Mouse (Mus musculus): Measurements from ENCODE around the gene Nup62. TPM values are rescaled to one million over a fixed set of nuclear protein-coding genes. Genes with fewer than 3 reads are reported as not detected.

Nup62 gene
- polyA plus RNA-seq (2015; fragmentation: Nextera tagmentation; extraction: Ambion mirVana): 52.3 and 56.0 TPM in 2 replicates

DNA sequence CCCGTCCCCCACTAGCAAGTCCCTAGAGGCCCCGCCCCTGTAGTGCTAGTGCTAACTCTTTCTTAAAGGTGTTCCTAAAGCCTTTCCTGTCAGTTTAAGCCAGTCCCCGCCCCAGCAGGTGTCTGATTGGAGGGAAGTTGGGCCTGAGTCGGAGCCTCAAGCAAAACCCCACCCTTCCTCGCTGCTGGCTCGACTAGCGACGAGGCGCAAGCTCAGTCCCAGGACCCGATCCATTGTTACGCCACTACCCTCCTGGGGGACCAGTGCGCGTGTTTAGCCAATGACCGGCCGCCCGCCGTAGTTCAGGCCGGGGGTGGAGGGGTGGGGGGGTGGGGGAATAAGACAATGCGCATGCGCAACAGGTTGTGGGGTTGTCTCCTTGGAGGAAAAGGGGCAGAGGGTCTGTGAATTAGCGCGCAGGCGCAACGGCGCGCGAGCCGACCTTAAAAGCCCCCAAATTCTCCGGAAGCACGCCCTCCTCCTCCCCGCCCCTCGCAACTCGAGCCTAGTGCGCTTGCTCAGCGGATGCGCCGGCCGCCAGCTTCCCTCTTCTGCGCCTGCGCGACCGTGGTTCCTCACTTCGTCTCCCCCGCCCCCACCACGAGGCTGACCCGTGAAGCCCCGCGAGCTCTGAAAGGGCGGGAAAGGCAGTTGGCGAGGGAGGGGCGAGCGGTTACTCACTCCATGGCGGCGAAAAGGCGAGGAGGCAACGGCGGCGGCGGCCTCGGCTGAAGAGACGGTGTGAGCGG lies at the start of gene Nup62, which contains the start of gene Il4i1:
Nup62 (plus strand) TSS at position 368 of the 749 bp plus-strand sequence.
Il4i1 (plus strand) TSS at position 667 of the 749 bp plus-strand sequence.
- peak within 1 kb of the TSS; percentile 58 for H3K4me2 ChIP-seq (replicated peaks)
- under 1% methylated on average over 62 of the region's 62 CpGs for WGBS
- H3K27ac ChIP-seq (replicated peaks): peak within 1 kb of the TSS; percentile 95
- peaks cover 50% of the 10 kb centered on the region for H3K4me1 ChIP-seq
- peak; percentile 94 for ATAC-seq (replicated peaks)
- no peaks in the 10 kb centered on the region for H3K9me3 ChIP-seq
- no peaks in the 10 kb centered on the region for H3K36me3 ChIP-seq
- H3K27me3 ChIP-seq: no peaks in the 10 kb centered on the region
- peak within 1 kb of the TSS; percentile 99 for H3K4me3 ChIP-seq
- H3K9ac ChIP-seq (replicated peaks): peak within 1 kb of the TSS; percentile 95

- no peak overlapping the region for H3K4me3 ChIP-seq
- H3K9ac ChIP-seq (replicated peaks): no peak overlapping the region
- H3K36me3 ChIP-seq: peaks cover 33% of the 10 kb centered on the region
- ATAC-seq (replicated peaks): no peak
- H3K4me2 ChIP-seq (replicated peaks): no peak overlapping the region
- no peak overlapping the region for H3K27ac ChIP-seq (replicated peaks)
- 88% methylated on average over 5 of the region's 5 CpGs for WGBS
- no peaks in the 10 kb centered on the region for H3K9me3 ChIP-seq
- H3K27me3 ChIP-seq: no peaks in the 10 kb centered on the region
- no peaks in the 10 kb centered on the region for H3K4me1 ChIP-seq
Observed at GRCm38 (mm10) chr7:44768129-44768528, 47.8 kb upstream of the Nup62 start.

DNA sequence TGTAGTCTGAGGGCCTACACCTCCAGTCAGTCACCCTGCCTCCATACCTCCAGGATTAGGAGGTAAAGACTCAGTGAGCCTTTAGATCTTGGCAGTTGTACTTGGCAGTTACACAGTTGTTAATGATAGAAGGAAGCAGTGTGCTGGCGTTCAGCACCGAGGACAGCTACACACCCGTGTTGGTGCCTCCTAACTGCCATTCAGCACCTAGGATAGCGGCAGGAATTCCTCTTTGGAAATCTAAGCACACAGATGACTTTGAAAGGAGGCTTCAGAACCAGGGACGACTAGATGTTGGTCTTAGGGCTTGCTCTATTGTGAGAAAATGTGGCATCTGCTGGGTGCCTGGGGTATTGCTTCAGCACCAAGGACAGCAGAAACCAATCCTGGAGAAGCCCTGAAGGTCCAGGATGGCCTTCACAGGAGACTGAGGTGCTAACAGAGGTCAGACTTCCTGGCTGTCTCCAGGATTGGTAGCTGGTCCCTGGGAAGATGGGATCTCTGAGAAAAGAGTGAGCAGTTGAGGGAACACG lies 45.8 kb upstream of the Nup62 start:
- H3K27ac ChIP-seq (replicated peaks): no peak overlapping the region
- WGBS: 19% methylated on average over 6 of the region's 6 CpGs
- peaks cover 33% of the 10 kb centered on the region for H3K36me3 ChIP-seq
- H3K9ac ChIP-seq (replicated peaks): no peak overlapping the region
- no peak overlapping the region for H3K4me3 ChIP-seq
- no peaks in the 10 kb centered on the region for H3K9me3 ChIP-seq
- H3K4me2 ChIP-seq (replicated peaks): no peak overlapping the region
- no peaks in the 10 kb centered on the region for H3K4me1 ChIP-seq
- ATAC-seq (replicated peaks): no peak
- no peaks in the 10 kb centered on the region for H3K27me3 ChIP-seq

DNA sequence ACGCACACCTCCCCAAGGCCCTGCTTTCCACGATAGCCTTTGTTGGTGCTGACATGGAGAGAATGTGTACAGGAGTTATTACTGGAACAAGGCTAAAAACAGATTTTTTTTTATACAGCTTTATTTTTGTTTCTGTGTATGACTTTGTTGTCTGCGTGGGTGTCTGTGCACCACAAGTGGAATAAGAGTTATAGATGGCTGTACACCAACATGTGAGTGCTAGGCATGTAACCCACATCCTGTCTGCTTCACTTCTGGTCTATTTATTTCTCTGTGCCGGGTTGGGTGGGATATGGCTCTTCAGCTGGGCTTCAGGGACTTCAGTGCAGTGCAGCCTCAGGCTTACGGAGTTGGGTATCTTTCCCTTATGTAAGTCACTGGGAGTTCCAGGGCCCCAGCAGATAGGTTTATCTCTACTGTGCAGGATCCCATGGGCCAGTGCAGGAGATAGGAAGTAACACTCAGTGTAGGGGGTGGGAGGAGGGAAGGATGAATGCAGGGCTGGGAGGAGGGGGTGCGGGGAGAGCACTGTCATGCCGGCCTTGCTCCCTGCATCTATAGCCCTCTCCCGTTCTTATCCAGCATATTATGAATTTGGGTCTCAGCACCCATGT lies 43.2 kb upstream of the Nup62 start:
- Histone ChIP-seq H3K27me3 (no peaks in the 10 kb centered on the region), H3K4me2 (replicated peaks) (no peak overlapping the region), H3K9me3 (no peaks in the 10 kb centered on the region), H3K36me3 (peaks cover 27% of the 10 kb centered on the region), H3K4me1 (no peaks in the 10 kb centered on the region), H3K4me3 (no peak overlapping the region), H3K27ac (replicated peaks) (no peak overlapping the region), H3K9ac (replicated peaks) (no peak overlapping the region)
- 94% methylated on average over 8 of the region's 8 CpGs for WGBS
- no peak for ATAC-seq (replicated peaks)

DNA sequence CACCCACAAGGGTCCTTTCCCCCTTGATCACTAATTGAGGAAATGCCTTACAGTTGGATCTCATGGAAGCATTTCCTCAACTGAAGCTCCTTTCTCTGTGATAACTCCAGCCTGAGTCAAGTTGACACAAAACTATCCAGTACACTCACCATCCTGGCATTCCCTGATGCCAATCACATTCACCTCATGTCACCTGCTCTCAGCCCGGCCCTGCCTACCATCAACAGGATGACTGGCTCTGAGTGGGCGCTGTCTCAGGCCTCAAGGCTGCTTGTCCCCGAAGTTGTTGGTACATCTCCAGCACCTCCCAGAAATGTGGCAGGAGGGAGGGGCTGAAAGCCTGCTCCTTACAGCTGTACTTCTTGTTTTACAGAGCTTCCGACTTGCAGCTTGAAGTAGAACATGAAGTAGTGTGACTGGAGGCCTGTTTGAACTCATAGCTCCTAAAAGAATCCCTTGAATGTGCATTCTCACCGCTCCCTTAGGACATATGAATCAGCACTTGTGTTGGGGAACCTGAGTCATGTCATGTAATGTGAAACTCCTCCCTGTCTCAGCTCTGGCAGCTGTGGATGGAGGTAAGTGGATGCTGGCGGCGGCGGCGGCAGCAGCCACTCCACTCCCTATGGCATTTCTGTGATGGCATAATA lies 38.9 kb upstream of the Nup62 start:
- no peak overlapping the region for H3K9ac ChIP-seq (replicated peaks)
- H3K4me3 ChIP-seq: no peak overlapping the region
- H3K36me3 ChIP-seq: peaks cover 12% of the 10 kb centered on the region; the same call in 1 of the 2 replicates
- H3K27me3 ChIP-seq: no peaks in the 10 kb centered on the region
- no peak overlapping the region for H3K4me2 ChIP-seq (replicated peaks)
- no peaks in the 10 kb centered on the region for H3K9me3 ChIP-seq
- H3K4me1 ChIP-seq: no peaks in the 10 kb centered on the region
- WGBS: 91% methylated on average over 9 of the region's 9 CpGs
- no peak for ATAC-seq (replicated peaks)
- no peak overlapping the region for H3K27ac ChIP-seq (replicated peaks)

- no peaks in the 10 kb centered on the region for H3K4me1 ChIP-seq
- ATAC-seq (replicated peaks): no peak
- no peak overlapping the region for H3K9ac ChIP-seq (replicated peaks)
- no peak overlapping the region for H3K4me3 ChIP-seq
- no peaks in the 10 kb centered on the region for H3K9me3 ChIP-seq
- no peak overlapping the region for H3K4me2 ChIP-seq (replicated peaks)
- WGBS: 91% methylated on average over 8 of the region's 8 CpGs
- H3K27ac ChIP-seq (replicated peaks): no peak overlapping the region
- no peaks in the 10 kb centered on the region for H3K27me3 ChIP-seq
- H3K36me3 ChIP-seq: peaks cover 12% of the 10 kb centered on the region; the same call in 1 of the 2 replicates
Observed at GRCm38 (mm10) chr7:44780101-44780500, 35.8 kb upstream of the Nup62 start.

DNA sequence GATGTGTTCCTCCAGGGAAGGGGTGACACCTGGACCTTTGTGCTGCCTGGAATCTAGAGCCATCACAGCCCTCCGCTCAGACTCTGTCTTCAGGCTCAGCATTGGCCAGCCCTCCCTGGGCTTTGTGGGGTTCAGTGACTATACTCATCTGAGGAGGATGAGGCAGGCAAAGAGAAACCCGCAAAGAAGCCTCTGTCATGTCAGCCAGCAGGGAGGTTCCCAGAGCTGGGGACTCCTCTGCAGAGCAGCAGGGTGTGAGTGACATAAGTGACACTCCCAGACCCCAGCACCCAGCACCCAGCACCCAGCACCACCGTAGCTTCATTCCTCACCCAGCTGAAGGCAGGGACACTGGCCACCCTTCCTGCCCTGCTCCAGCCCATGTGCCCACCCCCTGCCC lies 26.4 kb upstream of the Nup62 start:
- Histone ChIP-seq H3K4me3 (no peak overlapping the region), H3K9me3 (no peaks in the 10 kb centered on the region), H3K4me2 (replicated peaks) (no peak overlapping the region), H3K27me3 (no peaks in the 10 kb centered on the region), H3K36me3 (no peaks in the 10 kb centered on the region), H3K4me1 (no peaks in the 10 kb centered on the region), H3K9ac (replicated peaks) (no peak overlapping the region), H3K27ac (replicated peaks) (no peak overlapping the region)
- ATAC-seq (replicated peaks): no peak
- WGBS: 72% methylated on average over 3 of the region's 3 CpGs

DNA sequence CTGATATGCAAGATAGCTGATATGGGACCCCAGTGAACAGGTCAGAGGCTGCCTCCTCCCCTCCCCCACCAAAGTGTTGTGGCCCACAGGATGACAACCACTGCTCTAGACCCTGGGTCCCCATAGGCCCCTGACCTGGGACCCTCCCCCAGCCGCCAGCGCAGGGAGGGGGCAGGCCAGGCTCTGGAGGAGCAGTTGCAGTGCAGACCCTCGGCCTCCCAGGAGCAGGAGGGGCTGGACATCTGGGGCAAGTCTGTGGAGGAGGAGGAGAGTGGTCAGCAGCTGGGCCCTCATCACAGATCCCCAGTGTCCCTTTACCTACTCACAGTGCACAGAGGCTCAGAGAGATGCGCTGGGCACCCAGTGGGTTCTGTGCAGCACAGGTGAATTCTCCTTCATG lies 25.8 kb upstream of the Nup62 start:
- Histone ChIP-seq H3K9ac (replicated peaks) (no peak overlapping the region), H3K27me3 (no peaks in the 10 kb centered on the region), H3K4me2 (replicated peaks) (no peak overlapping the region), H3K27ac (replicated peaks) (no peak overlapping the region), H3K36me3 (no peaks in the 10 kb centered on the region), H3K9me3 (no peaks in the 10 kb centered on the region), H3K4me3 (no peak overlapping the region), H3K4me1 (no peaks in the 10 kb centered on the region)
- 55% methylated on average over 4 of the region's 4 CpGs for WGBS
- ATAC-seq (replicated peaks): no peak

DNA sequence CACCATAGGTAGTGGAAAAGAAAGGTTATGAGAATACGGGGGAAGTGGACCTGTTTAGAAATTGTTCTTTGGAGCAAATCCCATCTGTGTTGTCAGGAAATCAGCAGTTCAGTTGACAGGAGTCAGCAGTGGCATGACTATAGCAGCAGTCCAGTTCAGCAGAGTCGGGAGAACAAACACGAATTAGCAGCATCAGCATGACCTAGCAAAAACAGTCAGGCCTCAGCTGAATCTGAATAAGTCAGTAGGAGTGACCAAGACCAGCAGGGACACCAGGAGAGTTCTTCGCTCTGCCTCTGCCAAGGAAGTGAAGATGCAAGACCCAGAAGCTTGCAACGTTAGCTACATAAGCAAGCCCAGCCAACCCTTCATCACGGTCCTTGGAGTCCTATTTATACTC lies 23.1 kb upstream of the Nup62 start:
- Histone ChIP-seq H3K4me3 (no peak overlapping the region), H3K9me3 (no peaks in the 10 kb centered on the region), H3K27ac (replicated peaks) (no peak overlapping the region), H3K27me3 (no peaks in the 10 kb centered on the region), H3K9ac (replicated peaks) (no peak overlapping the region), H3K4me2 (replicated peaks) (no peak overlapping the region), H3K36me3 (no peaks in the 10 kb centered on the region), H3K4me1 (no peaks in the 10 kb centered on the region)
- no peak for ATAC-seq (replicated peaks)
- WGBS: 83% methylated on average over 6 of the region's 6 CpGs

GRCm38 (mm10) chr7:44808927-44809326 lies 7.0 kb upstream of the Nup62 start:
- no peaks in the 10 kb centered on the region for H3K4me1 ChIP-seq
- H3K27ac ChIP-seq (replicated peaks): no peak overlapping the region
- H3K4me3 ChIP-seq: no peak overlapping the region
- no peaks in the 10 kb centered on the region for H3K36me3 ChIP-seq
- H3K9me3 ChIP-seq: no peaks in the 10 kb centered on the region
- H3K9ac ChIP-seq (replicated peaks): no peak overlapping the region
- H3K4me2 ChIP-seq (replicated peaks): no peak overlapping the region
- WGBS: 86% methylated on average over 2 of the region's 2 CpGs
- no peak for ATAC-seq (replicated peaks)
- no peaks in the 10 kb centered on the region for H3K27me3 ChIP-seq

DNA sequence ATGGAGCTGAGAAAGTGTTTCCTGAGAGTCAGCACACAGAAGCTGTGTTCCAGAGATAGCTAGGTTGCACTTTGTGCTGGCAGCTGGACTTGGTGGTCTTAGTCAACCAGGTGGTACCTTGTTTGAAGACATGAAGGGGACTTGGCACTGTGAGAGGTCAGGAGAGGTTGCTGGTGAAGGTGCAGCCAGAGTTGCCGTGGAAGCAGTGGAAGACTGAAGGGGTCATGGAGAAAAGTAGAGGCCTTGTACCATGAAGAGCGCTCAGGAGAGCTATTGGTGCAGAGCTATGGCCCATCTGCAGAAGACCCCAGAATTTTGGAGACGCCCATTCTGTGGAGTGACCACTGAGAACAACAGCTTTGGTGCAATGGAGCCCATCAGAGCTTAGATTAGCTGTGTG lies 6.4 kb upstream of the Nup62 start:
- Histone ChIP-seq H3K36me3 (no peaks in the 10 kb centered on the region), H3K4me3 (no peak overlapping the region), H3K27me3 (no peaks in the 10 kb centered on the region), H3K9ac (replicated peaks) (no peak overlapping the region), H3K4me2 (replicated peaks) (no peak overlapping the region), H3K27ac (replicated peaks) (no peak overlapping the region), H3K4me1 (no peaks in the 10 kb centered on the region), H3K9me3 (no peaks in the 10 kb centered on the region)
- ATAC-seq (replicated peaks): no peak
- WGBS: 94% methylated on average over 3 of the region's 3 CpGs

DNA sequence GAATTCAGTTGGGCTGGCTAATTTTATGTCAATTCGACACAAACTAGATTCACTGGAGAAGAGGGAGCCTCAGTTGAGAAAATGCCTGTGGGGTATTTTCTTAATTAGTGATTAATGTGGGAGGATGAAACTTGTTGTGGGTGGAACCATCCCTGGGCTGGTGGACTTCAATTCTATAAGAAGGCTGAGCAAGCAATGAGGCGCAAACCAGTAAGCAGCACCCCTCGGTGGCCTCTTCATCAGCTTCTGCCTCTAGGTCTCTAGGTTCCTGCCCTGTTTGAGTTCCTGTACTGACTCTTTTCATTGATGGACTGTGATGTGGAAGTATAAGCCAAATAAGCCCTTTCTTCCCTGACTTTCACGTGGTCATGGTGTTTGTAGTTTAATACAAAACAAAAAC lies 5.5 kb upstream of the Nup62 start:
- H3K4me2 ChIP-seq (replicated peaks): no peak overlapping the region
- WGBS: 75% methylated on average over 4 of the region's 4 CpGs
- no peaks in the 10 kb centered on the region for H3K9me3 ChIP-seq
- H3K9ac ChIP-seq (replicated peaks): no peak overlapping the region
- no peaks in the 10 kb centered on the region for H3K27me3 ChIP-seq
- H3K27ac ChIP-seq (replicated peaks): no peak overlapping the region
- H3K4me3 ChIP-seq: no peak overlapping the region
- peaks cover 8% of the 10 kb centered on the region for H3K4me1 ChIP-seq
- ATAC-seq (replicated peaks): no peak
- H3K36me3 ChIP-seq: no peaks in the 10 kb centered on the region
